Mouse (Mus musculus): Measurements from ENCODE around the gene Hoxd3. TPM values are rescaled to one million over a fixed set of nuclear protein-coding genes. Genes with fewer than 3 reads are reported as not detected.

Hoxd3 gene
- 14.5 and 29.1 TPM in 2 replicates for polyA plus RNA-seq (2015; fragmentation: Nextera tagmentation; extraction: Ambion mirVana)

DNA sequence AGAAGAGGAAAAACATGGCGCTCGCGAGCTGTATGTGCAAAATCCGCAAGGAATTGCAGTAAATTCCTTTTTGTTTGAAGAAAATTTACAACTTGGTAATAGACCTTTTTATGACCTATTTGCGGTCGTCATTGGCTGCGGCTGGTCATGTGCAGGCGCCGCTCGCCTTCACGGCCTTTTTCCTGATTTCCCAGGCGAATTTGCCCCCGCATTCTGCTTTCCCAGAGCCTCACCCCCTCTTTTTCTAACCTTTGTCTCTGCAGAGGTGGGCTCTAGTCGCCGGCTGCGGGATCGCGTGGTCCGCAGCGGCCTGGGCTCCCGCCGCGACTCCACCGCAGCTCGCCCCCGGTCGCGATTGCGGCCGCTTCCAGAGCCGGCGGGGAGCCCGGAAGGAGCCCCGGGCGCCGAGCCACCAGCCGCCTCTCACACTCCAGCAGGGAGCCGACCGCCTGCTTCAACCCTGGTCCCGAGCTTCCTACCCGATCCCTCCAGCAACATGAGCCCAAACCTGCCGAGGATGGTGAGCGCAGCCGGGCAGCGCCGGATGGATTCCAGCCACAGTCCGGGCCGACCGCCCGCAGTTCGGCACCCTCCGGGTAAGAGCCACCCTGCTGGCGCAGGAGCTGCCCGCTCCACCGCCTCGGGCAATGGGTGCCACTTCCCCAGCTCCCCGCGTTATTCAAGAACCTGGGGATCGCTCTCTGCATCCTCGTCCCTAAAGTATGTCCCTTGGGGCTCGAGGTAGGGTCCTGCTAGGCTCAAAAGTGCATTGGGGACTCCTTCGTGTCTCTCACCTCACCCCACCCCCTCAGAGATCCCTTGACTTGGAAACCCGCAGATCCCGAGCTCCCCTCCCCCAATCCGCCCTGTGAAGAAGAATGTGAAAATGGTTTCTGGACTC, at the start of gene Hoxd3, which contains the start of gene Hoxd4:
Gene Hoxd3 (plus strand): TSS at position 207 of the 901 bp plus-strand sequence.
Gene Hoxd4 (plus strand): TSS at position 209 of the 901 bp plus-strand sequence.
- H3K27ac ChIP-seq (replicated peaks): peak within 1 kb of the TSS; percentile 99
- no peaks in the 10 kb centered on the region for H3K27me3 ChIP-seq (replicated peaks)
- no peaks in the 10 kb centered on the region for H3K9me3 ChIP-seq (replicated peaks)
- peak within 1 kb of the TSS; percentile 98 for H3K9ac ChIP-seq (replicated peaks)
- H3K4me3 ChIP-seq (replicated peaks): peak within 1 kb of the TSS; percentile 75
- WGBS: under 1% methylated on average over 65 of the region's 65 CpGs
- H3K36me3 ChIP-seq: no peaks in the 10 kb centered on the region
- peaks cover 53% of the 10 kb centered on the region for H3K4me1 ChIP-seq
- peak within 1 kb of the TSS; percentile 60 for H3K4me2 ChIP-seq
- ATAC-seq (ENCODE audit: low FRiP score): peak; percentile 81

DNA sequence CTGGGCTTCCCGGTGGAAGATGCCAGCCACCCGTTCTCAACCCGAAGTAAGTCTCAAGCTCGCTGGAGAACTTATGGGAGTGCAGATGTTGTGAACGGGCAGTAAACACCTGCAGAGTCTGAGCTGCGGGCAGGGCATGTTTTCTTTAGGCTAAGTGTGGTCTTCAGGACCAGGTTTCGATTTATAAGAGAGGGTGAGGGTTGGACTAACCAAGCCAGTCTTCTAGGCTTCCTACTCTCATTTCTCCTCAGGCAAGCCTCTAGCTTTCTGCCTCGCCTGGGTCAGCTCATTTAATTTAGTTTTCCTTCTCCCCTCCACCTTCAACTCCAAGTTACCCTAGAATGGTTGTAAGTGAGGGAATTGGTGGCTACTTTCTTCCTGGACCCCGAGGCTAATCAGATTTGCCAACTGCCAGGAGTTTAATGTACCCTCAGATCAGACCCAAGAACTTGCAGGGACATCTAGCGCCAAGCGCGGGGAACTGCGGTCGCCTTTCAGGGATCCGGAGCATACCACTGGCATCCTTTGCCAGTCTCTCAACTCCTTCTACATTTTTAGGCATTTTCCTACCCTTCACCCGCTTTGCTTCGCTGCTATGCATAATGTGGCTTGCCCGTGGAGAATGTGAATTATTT, 48.3 kb upstream of the Hoxd3 start:
- WGBS: 3% methylated on average over 18 of the region's 18 CpGs
- ATAC-seq (ENCODE audit: low FRiP score): no peak
- H3K36me3 ChIP-seq: no peaks in the 10 kb centered on the region

DNA sequence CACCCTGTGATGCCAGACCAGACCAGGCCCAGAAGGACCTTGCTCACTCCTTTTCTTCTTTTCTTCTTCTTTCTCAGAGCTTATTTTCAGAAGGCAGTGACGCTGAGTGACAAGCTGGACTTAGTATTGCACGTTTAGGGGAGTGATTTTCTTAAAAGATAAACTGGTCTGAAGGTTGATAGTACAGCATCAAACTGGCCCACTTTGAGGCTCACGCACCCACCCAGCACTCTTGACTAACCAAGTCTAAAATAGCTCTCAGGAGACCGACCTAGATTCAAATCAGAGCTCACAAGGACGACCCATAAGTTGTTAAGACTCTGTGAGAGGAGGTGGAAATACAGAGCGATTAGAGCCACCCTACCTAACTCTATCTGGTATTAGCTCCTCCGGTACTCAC, 45.3 kb upstream of the Hoxd3 start:
- Histone ChIP-seq H3K9ac (replicated peaks) (no peak overlapping the region), H3K36me3 (no peaks in the 10 kb centered on the region), H3K4me2 (no peak overlapping the region), H3K27me3 (replicated peaks) (peaks cover 92% of the 10 kb centered on the region), H3K27ac (replicated peaks) (no peak overlapping the region), H3K4me1 (peaks cover 15% of the 10 kb centered on the region), H3K4me3 (replicated peaks) (no peak overlapping the region), H3K9me3 (replicated peaks) (no peaks in the 10 kb centered on the region)
- ATAC-seq (ENCODE audit: low FRiP score): no peak
- 3% methylated on average over 7 of the region's 7 CpGs for WGBS

More for the DNA sequence above, 48.3 kb upstream of the Hoxd3 start:
- Histone ChIP-seq H3K27ac (replicated peaks) (no peak overlapping the region), H3K4me1 (peaks cover 16% of the 10 kb centered on the region), H3K9ac (replicated peaks) (no peak overlapping the region), H3K4me3 (replicated peaks) (no peak overlapping the region), H3K9me3 (replicated peaks) (no peaks in the 10 kb centered on the region), H3K27me3 (replicated peaks) (peaks cover 89% of the 10 kb centered on the region), H3K4me2 (no peak overlapping the region)

DNA sequence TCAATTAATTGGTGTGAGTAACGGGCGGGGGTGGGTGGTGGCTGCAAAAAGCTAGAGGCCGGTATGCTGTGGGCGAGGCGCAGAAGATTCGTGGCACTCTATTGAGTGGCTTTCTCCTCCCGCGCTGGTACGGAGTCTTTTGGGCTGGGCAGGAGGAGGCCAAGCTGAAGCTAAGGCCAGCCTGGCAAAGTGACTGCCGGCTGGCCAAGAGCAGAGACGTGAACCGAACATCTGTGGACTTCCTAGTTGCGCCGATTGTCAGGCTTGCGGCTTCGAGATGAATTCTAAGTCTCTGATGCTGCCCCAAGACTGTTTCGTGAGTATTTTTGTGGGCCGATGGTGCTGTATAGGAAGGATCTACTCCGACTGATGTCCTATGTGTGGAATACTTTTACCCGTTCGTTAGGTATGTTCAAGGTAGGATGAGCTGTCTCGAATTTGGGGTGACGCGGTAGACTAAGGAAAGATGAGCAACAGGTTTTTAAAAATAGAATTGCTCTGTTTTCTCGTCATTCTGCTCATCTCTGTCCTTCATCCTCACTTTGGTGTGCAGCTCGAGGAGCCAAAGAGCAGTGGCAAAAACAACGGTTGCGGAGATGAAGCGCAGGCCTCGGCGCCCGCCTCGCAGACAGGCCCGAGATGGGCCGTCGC, 44.4 kb upstream of the Hoxd3 start:
- Histone ChIP-seq H3K36me3 (no peaks in the 10 kb centered on the region), H3K9ac (replicated peaks) (no peak overlapping the region), H3K4me3 (replicated peaks) (no peak overlapping the region), H3K27ac (replicated peaks) (no peak overlapping the region), H3K4me1 (peaks cover 11% of the 10 kb centered on the region), H3K27me3 (replicated peaks) (peaks cover 91% of the 10 kb centered on the region), H3K4me2 (peak overlapping the region; percentile 56; the same call in 1 of the 2 replicates), H3K9me3 (replicated peaks) (no peaks in the 10 kb centered on the region)
- 1% methylated on average over 36 of the region's 36 CpGs for WGBS
- no peak for ATAC-seq (ENCODE audit: low FRiP score)

DNA sequence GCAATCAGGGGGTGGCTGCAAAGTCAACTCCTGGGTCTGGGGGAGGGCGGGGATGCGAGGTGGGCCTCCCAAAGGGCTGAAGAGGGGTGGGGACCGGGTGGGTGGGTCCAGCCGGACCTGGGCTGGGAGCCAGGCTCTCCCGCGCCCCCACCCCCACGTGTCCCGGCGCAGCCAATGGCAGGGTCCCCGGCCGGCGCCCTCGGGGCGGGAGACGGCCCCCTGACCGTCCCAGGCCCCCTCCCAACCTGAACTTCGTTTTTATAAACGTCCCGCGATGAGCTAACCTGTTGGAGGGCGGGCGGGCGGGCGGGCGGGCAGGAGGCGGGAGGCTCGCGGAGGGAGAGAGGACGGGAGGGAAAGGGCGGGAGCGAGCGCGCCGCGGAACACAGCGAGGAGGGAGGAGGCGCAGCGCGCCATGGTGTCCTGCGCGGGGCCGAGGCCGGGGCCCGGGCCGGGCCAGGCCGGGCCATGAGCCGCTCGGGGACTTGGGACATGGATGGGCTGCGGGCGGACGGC, 43.8 kb upstream of the Hoxd3 start, which contains the start of gene Hoxd13:
Gene Hoxd13 (plus strand): TSS at position 469 of the 516 bp plus-strand sequence.
- Histone ChIP-seq H3K9me3 (replicated peaks) (no peaks in the 10 kb centered on the region), H3K4me3 (replicated peaks) (peak within 1 kb of the TSS; percentile 33), H3K4me2 (peak within 1 kb of the TSS; percentile 56), H3K36me3 (no peaks in the 10 kb centered on the region), H3K27ac (replicated peaks) (no peak within 1 kb of the TSS), H3K9ac (replicated peaks) (no peak within 1 kb of the TSS), H3K27me3 (replicated peaks) (peaks cover 91% of the 10 kb centered on the region), H3K4me1 (peaks cover 17% of the 10 kb centered on the region)
- WGBS: under 1% methylated on average over 32 of the region's 51 CpGs
- 0 out of 2 replicates have a peak, but pooled peaks have one; percentile 43 for ATAC-seq (ENCODE audit: low FRiP score)

DNA sequence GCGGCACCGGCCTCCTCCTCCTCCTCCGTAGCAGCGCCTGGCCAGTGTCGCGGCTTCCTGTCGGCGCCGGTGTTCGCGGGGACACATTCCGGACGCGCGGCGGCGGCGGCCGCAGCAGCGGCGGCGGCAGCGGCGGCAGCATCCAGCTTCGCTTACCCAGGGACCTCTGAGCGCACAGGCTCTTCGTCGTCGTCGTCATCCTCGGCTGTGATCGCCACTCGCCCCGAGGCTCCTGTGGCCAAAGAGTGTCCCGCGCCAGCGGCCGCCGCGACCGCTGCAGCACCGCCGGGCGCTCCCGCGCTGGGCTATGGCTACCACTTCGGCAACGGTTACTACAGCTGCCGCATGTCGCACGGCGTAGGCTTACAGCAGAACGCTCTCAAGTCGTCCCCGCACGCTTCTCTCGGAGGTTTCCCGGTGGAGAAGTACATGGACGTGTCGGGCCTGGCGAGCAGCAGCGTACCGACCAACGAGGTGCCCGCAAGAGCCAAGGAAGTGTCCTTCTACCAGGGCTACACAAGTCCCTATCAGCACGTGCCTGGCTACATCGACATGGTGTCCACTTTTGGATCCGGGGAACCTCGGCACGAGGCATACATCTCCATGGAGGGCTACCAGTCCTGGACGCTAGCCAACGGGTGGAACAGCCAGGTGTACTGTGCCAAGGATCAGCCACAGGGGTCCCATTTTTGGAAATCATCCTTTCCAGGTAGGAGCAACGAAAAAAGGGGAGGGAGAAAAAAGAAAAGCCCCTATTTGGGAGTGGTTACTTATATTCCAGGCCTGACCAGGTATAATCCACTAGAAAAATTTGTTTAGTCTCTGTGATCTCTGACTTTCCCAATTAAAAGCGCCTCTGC, 43.1 kb upstream of the Hoxd3 start:
- Histone ChIP-seq H3K9ac (replicated peaks) (no peak overlapping the region), H3K4me3 (replicated peaks) (peak overlapping the region; percentile 33), H3K27me3 (replicated peaks) (peaks cover 92% of the 10 kb centered on the region), H3K27ac (replicated peaks) (no peak overlapping the region), H3K36me3 (no peaks in the 10 kb centered on the region), H3K4me1 (peaks cover 18% of the 10 kb centered on the region), H3K4me2 (peak overlapping the region; percentile 56), H3K9me3 (replicated peaks) (no peaks in the 10 kb centered on the region)
- under 1% methylated on average over 50 of the region's 74 CpGs for WGBS
- ATAC-seq (ENCODE audit: low FRiP score): no peak; the same call in 1 of the 2 replicates

DNA sequence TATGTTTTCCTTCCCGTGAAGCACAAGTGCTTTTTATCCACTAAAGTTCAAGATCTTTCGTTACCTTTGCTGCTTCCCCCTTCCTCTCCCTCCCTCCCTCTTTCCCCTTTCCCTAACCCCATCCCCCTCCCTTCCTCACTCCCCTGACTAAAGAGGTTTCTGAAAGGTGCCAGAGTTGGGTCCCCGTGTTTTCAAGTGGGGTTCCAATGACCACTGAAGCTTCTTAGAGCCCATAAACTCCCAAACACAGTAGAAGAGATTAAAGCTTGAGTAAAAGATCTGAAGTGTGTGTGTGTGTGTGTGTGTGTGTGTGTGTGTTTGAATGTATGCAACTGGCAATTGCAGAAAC, 42.5 kb upstream of the Hoxd3 start:
- WGBS: 1% methylated on average over 3 of the region's 3 CpGs

DNA sequence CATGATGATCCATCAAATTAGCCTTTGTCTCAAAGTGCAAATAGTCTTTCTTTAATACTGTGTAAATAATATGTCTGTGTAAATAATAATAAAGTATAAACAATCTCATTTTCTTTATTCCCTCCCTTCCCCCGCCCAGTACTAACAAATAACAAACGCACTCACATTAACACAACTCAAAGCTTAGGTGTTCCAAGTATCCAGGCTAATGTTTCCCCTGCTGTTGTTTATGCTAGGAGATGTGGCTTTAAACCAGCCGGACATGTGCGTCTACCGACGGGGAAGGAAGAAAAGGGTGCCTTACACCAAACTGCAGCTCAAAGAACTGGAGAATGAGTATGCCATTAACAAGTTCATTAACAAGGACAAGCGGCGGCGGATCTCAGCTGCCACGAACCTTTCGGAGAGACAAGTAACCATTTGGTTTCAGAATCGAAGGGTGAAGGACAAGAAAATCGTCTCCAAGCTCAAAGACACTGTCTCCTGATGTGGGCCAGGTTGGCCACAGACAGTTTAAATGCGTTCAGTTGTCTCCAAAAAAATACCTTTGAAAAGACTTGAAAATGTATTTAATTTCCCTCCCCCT, 42.0 kb upstream of the Hoxd3 start:
- Histone ChIP-seq H3K9me3 (replicated peaks) (no peaks in the 10 kb centered on the region), H3K4me1 (peaks cover 18% of the 10 kb centered on the region), H3K4me3 (replicated peaks) (no peak overlapping the region), H3K36me3 (no peaks in the 10 kb centered on the region), H3K27me3 (replicated peaks) (peaks cover 92% of the 10 kb centered on the region), H3K4me2 (no peak overlapping the region), H3K27ac (replicated peaks) (no peak overlapping the region), H3K9ac (replicated peaks) (no peak overlapping the region)
- 3% methylated on average over 14 of the region's 14 CpGs for WGBS
- no peak for ATAC-seq (ENCODE audit: low FRiP score)

More for the DNA sequence above, 42.5 kb upstream of the Hoxd3 start:
- Histone ChIP-seq H3K27me3 (replicated peaks) (peaks cover 92% of the 10 kb centered on the region), H3K36me3 (no peaks in the 10 kb centered on the region), H3K4me3 (replicated peaks) (0 out of 2 replicates have a peak overlapping the region, but pooled peaks have one; percentile 33), H3K4me1 (peaks cover 18% of the 10 kb centered on the region), H3K4me2 (no peak overlapping the region), H3K9me3 (replicated peaks) (no peaks in the 10 kb centered on the region), H3K9ac (replicated peaks) (no peak overlapping the region), H3K27ac (replicated peaks) (no peak overlapping the region)
- ATAC-seq (ENCODE audit: low FRiP score): no peak

DNA sequence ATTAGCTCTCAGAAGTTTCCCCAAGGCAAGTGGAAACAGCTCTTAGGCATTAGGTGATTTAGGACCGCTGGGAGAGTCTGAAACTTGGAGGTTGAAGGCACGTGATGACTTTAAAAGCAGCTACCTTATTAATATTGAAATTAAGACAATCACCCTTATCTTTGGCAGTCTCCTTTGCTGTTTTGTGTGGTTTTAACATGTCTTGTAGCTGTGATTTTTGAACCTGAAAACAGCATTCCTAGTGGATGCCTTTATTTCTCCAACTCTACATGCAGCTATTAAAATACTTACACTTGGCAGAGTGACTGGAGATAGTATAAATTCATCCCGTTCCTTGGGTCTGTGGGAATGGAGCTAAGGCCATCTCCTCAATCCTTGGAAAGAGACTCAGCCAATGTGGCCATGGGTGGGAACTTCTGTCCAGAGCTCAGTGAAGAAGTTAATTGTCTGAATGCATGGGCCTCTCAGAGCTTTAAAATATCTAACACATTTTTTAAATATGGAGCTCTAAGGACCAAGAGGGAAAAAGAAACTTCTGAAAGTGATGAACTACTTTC, 41.0 kb upstream of the Hoxd3 start:
- H3K4me2 ChIP-seq: no peak overlapping the region
- H3K27me3 ChIP-seq (replicated peaks): peaks cover 93% of the 10 kb centered on the region
- H3K9ac ChIP-seq (replicated peaks): no peak overlapping the region
- no peak overlapping the region for H3K4me3 ChIP-seq (replicated peaks)
- 11% methylated on average over 3 of the region's 3 CpGs for WGBS
- no peaks in the 10 kb centered on the region for H3K36me3 ChIP-seq
- ATAC-seq (ENCODE audit: low FRiP score): no peak
- H3K4me1 ChIP-seq: peaks cover 25% of the 10 kb centered on the region
- H3K9me3 ChIP-seq (replicated peaks): no peaks in the 10 kb centered on the region
- H3K27ac ChIP-seq (replicated peaks): no peak overlapping the region

DNA sequence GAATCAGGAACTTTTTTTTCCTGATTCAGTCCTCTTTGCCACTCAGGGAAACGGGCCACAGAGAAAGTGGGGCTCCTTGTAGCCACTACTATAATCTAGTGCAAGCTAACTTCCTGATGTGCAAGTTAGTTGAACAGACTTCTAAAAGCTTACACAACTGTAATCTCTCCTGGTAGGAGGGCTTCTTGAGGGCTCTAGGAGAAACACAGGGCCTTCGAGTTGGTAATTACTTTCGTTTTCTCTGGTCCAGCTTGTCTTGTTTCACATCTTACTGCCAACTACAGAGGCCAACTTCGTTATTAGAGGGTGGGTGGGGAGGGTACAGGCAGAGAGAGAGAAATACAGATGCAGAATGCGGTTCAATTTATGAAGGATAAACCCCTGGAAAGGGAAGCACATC, 39.9 kb upstream of the Hoxd3 start:
- ATAC-seq (ENCODE audit: low FRiP score): no peak
- 13% methylated on average over 5 of the region's 5 CpGs for WGBS
- H3K36me3 ChIP-seq: no peaks in the 10 kb centered on the region

More for the DNA sequence above, 39.9 kb upstream of the Hoxd3 start:
- H3K4me2 ChIP-seq: no peak overlapping the region
- no peak overlapping the region for H3K4me3 ChIP-seq (replicated peaks)
- no peak overlapping the region for H3K9ac ChIP-seq (replicated peaks)
- peaks cover 25% of the 10 kb centered on the region for H3K4me1 ChIP-seq
- no peak overlapping the region for H3K27ac ChIP-seq (replicated peaks)
- H3K9me3 ChIP-seq (replicated peaks): no peaks in the 10 kb centered on the region
- peaks cover 95% of the 10 kb centered on the region for H3K27me3 ChIP-seq (replicated peaks)

Measured in neural tube, embryonic 15.5 days (tissue).